Mouse (Mus musculus): ENCODE data around the gene Tfip11. TPM values are rescaled to one million over a fixed set of nuclear protein-coding genes. Genes with fewer than 3 reads are reported as not detected.

The Tfip11 gene
- polyA plus RNA-seq, 1 experiment, result 31.6 TPM

DNA sequence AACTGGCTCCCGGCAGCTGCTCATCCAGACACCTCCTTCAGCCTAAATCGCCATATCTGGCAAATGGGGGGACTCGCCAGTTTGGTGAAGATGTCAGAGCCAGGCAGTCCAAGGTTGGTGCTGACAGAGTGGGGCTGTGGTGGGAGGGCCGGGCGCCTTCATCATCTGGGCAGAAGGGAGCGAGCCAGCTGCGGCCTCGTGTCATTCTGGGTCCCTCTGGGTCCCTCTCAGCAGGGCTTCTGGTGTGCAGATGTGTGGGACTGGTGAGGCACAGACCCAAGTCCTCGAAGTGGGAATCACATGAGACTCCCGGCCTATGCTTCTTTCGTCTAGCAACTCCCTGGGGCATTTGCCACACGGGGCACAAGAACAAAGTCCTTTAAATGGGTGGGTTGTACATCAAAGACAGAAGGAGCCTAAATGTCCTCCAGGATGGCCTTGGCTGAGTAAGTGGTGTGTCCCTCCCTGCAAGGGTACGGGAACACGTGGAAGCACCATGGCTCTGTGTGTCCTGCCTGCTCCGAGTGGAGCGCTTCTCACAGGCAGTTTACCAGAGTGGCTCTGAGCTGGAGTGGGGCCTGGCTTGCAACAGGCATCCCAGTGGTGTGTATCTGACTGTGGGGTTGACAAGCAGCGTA lies 33.7 kb upstream of the Tfip11 start:
- no peaks in the 10 kb centered on the region for H3K27me3 ChIP-seq (ENCODE audit: control insufficient read depth, insufficient read depth, low read length)
- peaks cover 11% of the 10 kb centered on the region for H3K4me1 ChIP-seq (ENCODE audit: control insufficient read depth, insufficient read depth, low read length)
- H3K4me3 ChIP-seq (ENCODE audit: control insufficient read depth, low read depth, low read length), result no peak overlapping the region
- TF ChIP-seq POLR2A (IDR thresholded peaks at IDR 0.05; ENCODE audit: control insufficient read depth, low read depth, low read length), result no peak
- TF ChIP-seq CTCF (IDR thresholded peaks at IDR 0.05; ENCODE audit: control insufficient read depth, insufficient read depth, insufficient replicate concordance, low read depth, low read length), result no peak
- H3K36me3 ChIP-seq (ENCODE audit: control insufficient read depth, insufficient read depth, low read length), result no peaks in the 10 kb centered on the region
- no peak overlapping the region for H3K27ac ChIP-seq (ENCODE audit: control insufficient read depth, insufficient read depth, low read depth, low read length)

- H3K4me3 ChIP-seq (ENCODE audit: control insufficient read depth, low read depth, low read length), result no peak overlapping the region
- TF ChIP-seq POLR2A (IDR thresholded peaks at IDR 0.05; ENCODE audit: control insufficient read depth, low read depth, low read length) (no peak), CTCF (IDR thresholded peaks at IDR 0.05; ENCODE audit: control insufficient read depth, insufficient read depth, insufficient replicate concordance, low read depth, low read length) (no peak)
- no peaks in the 10 kb centered on the region for H3K27me3 ChIP-seq (ENCODE audit: control insufficient read depth, insufficient read depth, low read length)
- no peak overlapping the region for H3K27ac ChIP-seq (ENCODE audit: control insufficient read depth, insufficient read depth, low read depth, low read length)
- no peaks in the 10 kb centered on the region for H3K36me3 ChIP-seq (ENCODE audit: control insufficient read depth, insufficient read depth, low read length)
- peaks cover 11% of the 10 kb centered on the region for H3K4me1 ChIP-seq (ENCODE audit: control insufficient read depth, insufficient read depth, low read length)
Measured at GRCm38 (mm10) chr5:112293800-112294199, 32.4 kb upstream of the Tfip11 start.

- Histone ChIP-seq H3K27me3 (ENCODE audit: control insufficient read depth, insufficient read depth, low read length) (no peaks in the 10 kb centered on the region), H3K27ac (ENCODE audit: control insufficient read depth, insufficient read depth, low read depth, low read length) (no peak overlapping the region), H3K4me1 (ENCODE audit: control insufficient read depth, insufficient read depth, low read length) (peaks cover 11% of the 10 kb centered on the region), H3K4me3 (ENCODE audit: control insufficient read depth, low read depth, low read length) (no peak overlapping the region), H3K36me3 (ENCODE audit: control insufficient read depth, insufficient read depth, low read length) (no peaks in the 10 kb centered on the region)
- TF ChIP-seq POLR2A (IDR thresholded peaks at IDR 0.05; ENCODE audit: control insufficient read depth, low read depth, low read length) (no peak), CTCF (IDR thresholded peaks at IDR 0.05; ENCODE audit: control insufficient read depth, insufficient read depth, insufficient replicate concordance, low read depth, low read length) (no peak)
Measured at GRCm38 (mm10) chr5:112294696-112295095, 31.5 kb upstream of the Tfip11 start.

- Histone ChIP-seq H3K27ac (ENCODE audit: control insufficient read depth, insufficient read depth, low read depth, low read length) (no peak overlapping the region), H3K4me1 (ENCODE audit: control insufficient read depth, insufficient read depth, low read length) (peaks cover 7% of the 10 kb centered on the region), H3K4me3 (ENCODE audit: control insufficient read depth, low read depth, low read length) (no peak overlapping the region), H3K27me3 (ENCODE audit: control insufficient read depth, insufficient read depth, low read length) (no peaks in the 10 kb centered on the region), H3K36me3 (ENCODE audit: control insufficient read depth, insufficient read depth, low read length) (no peaks in the 10 kb centered on the region)
- TF ChIP-seq CTCF (IDR thresholded peaks at IDR 0.05; ENCODE audit: control insufficient read depth, insufficient read depth, insufficient replicate concordance, low read depth, low read length), result no peak
- no peak for TF ChIP-seq POLR2A (IDR thresholded peaks at IDR 0.05; ENCODE audit: control insufficient read depth, low read depth, low read length)
Measured at GRCm38 (mm10) chr5:112295162-112295561, 31.0 kb upstream of the Tfip11 start.

DNA sequence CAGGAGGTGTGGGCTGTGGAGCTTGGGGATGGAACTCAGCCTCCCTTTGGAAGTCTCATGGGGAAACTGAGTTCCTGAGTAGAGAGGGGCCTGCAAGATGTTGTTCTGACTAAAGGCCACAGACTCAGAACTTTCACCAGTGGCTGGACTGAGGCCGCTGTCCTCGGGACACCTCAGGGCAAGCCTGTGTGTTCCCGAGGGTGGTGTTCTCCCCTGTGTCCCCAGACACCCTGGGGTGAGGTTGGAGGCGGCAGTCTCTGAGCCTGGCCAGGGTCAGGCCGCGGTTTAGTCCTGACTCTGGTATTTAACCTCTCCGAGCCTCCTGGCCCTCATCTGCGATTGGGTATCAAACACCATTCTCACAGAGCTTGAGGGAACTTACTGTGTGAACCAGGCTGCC lies 30.6 kb upstream of the Tfip11 start:
- H3K27ac ChIP-seq (ENCODE audit: control insufficient read depth, insufficient read depth, low read depth, low read length), result no peak overlapping the region

DNA sequence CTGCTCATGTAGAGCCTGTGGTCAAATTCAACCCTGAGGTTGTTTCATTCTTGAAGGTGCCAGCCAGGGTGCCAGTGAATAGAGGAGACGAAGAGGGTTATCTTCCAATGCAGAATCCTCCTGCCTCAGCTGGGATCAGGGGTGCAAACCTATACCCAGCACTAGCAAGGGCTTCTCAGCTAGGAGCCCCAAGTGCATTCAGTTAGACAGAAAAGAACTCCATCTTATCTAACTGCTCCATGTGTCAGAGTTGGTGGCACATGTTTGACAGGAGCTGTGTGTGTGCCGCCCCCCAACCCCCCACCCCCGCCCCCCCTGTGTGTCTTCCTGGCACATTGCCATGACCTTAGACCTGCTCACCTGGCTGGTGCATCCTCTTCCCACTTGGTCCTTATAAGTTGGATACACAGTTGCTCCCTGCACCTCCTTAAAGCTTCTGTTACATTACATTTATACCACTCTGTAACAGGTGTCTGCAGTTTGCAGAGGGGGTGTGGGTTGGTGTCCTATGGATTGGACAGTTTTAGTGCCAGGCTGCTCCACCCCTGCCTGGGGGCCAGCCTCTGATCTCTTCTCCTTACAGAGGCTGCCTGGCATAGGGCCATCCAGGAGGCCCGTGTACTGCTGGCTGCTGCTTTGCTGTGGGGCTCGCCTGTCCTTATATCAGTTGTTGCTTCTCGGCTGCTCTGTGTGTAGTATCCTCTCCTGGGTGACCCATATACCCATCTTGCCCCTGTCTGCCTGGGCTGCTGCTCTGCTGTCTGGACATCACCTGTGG lies 29.6 kb upstream of the Tfip11 start:
- Histone ChIP-seq H3K4me1 (ENCODE audit: control insufficient read depth, insufficient read depth, low read length) (peaks cover 4% of the 10 kb centered on the region; the same call in 1 of the 2 replicates), H3K4me3 (ENCODE audit: control insufficient read depth, low read depth, low read length) (no peak overlapping the region), H3K36me3 (ENCODE audit: control insufficient read depth, insufficient read depth, low read length) (no peaks in the 10 kb centered on the region), H3K27ac (ENCODE audit: control insufficient read depth, insufficient read depth, low read depth, low read length) (no peak overlapping the region), H3K27me3 (ENCODE audit: control insufficient read depth, insufficient read depth, low read length) (no peaks in the 10 kb centered on the region)
- TF ChIP-seq CTCF (IDR thresholded peaks at IDR 0.05; ENCODE audit: control insufficient read depth, insufficient read depth, insufficient replicate concordance, low read depth, low read length) (no peak), POLR2A (IDR thresholded peaks at IDR 0.05; ENCODE audit: control insufficient read depth, low read depth, low read length) (no peak)

More for the DNA sequence above, 30.6 kb upstream of the Tfip11 start:
- Histone ChIP-seq H3K4me1 (ENCODE audit: control insufficient read depth, insufficient read depth, low read length) (peaks cover 5% of the 10 kb centered on the region), H3K36me3 (ENCODE audit: control insufficient read depth, insufficient read depth, low read length) (no peaks in the 10 kb centered on the region), H3K4me3 (ENCODE audit: control insufficient read depth, low read depth, low read length) (no peak overlapping the region), H3K27me3 (ENCODE audit: control insufficient read depth, insufficient read depth, low read length) (no peaks in the 10 kb centered on the region)
- TF ChIP-seq POLR2A (IDR thresholded peaks at IDR 0.05; ENCODE audit: control insufficient read depth, low read depth, low read length), result no peak
- no peak for TF ChIP-seq CTCF (IDR thresholded peaks at IDR 0.05; ENCODE audit: control insufficient read depth, insufficient read depth, insufficient replicate concordance, low read depth, low read length)

DNA sequence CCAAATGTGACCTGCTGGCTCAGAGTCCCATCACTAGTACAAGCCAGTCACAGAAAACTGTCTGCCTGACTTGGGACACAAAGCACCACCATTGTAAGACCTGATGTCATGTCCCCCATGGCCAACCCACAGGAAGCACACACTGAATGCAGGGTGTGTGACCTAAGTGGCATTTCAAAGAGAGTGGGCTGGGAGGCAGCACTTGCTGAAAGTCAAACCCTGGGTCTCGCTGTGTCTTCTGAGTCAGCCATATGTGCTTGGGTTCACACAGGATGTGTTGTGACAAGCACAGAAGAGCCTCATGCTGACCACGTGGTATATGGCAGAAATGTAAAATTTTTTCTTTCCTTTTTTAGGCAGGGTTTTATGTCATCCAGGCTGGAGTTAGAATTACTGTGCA lies 28.9 kb upstream of the Tfip11 start:
- Histone ChIP-seq H3K27me3 (ENCODE audit: control insufficient read depth, insufficient read depth, low read length) (no peaks in the 10 kb centered on the region), H3K4me3 (ENCODE audit: control insufficient read depth, low read depth, low read length) (no peak overlapping the region), H3K36me3 (ENCODE audit: control insufficient read depth, insufficient read depth, low read length) (no peaks in the 10 kb centered on the region), H3K27ac (ENCODE audit: control insufficient read depth, insufficient read depth, low read depth, low read length) (no peak overlapping the region), H3K4me1 (ENCODE audit: control insufficient read depth, insufficient read depth, low read length) (peaks cover 4% of the 10 kb centered on the region; the same call in 1 of the 2 replicates)
- no peak for TF ChIP-seq POLR2A (IDR thresholded peaks at IDR 0.05; ENCODE audit: control insufficient read depth, low read depth, low read length)
- no peak for TF ChIP-seq CTCF (IDR thresholded peaks at IDR 0.05; ENCODE audit: control insufficient read depth, insufficient read depth, insufficient replicate concordance, low read depth, low read length)
